Mouse (Mus musculus) C2C12 (cell line): ENCODE data around the gene Arhgap23.

Experiments
- CEBPB ChIP-seq: IDR thresholded peaks from one replicate; pipeline ENCODE4 v1.6.1; 2011; ENCODE audit warnings: low read depth, mild to moderate bottlenecking, control low read depth, moderate library complexity
- CTCF ChIP-seq: IDR thresholded peaks from one replicate; pipeline ENCODE4 v1.5.1; 2011; ENCODE audit not compliant: control insufficient read depth, insufficient read depth, insufficient read length
- FOSL1 ChIP-seq: IDR thresholded peaks from one replicate; pipeline ENCODE4 v1.8.0; 2011; ENCODE audit warnings: mild to moderate bottlenecking, low read length; ENCODE audit not compliant: poor library complexity, insufficient read depth, severe bottlenecking
- MYOD1 ChIP-seq: IDR thresholded peaks from one replicate; pipeline ENCODE4 v1.6.1; 2011; ENCODE audit warnings: low read depth; ENCODE audit not compliant: control insufficient read depth, insufficient read length
- USF1 ChIP-seq: IDR thresholded peaks from one replicate; pipeline ENCODE4 v1.6.1; 2011; ENCODE audit warnings: low read depth, mild to moderate bottlenecking, control low read depth, moderate library complexity

DNA sequence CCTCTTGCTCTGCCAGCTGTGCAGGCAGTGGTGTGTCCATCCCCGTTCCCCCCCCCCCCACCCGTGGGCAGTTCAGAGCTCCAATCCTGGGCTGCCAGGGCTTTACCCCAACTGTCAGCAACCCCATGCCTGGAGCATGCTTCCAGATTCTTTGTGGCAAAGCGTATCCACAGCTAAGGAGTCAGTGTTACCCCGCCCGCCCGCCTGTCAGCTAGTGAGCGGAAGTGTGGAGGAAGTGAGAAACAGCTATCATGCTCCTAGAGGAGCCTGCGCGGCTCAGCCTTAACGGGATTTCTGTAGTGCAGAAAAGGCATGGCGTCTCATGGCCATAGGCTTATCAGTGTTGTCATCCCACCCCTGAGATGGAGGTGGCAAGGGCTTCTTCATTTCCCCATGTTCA lies 21.2 kb upstream of the Arhgap23 start:
- no peak for TF ChIP-seq USF1
- no peak for TF ChIP-seq CTCF
- no peak for TF ChIP-seq CEBPB
- TF ChIP-seq MYOD1, result no peak
- TF ChIP-seq FOSL1, result no peak
